8 mouse cellular contexts compared by ENCODE assay signal in the genomic region with DNA sequence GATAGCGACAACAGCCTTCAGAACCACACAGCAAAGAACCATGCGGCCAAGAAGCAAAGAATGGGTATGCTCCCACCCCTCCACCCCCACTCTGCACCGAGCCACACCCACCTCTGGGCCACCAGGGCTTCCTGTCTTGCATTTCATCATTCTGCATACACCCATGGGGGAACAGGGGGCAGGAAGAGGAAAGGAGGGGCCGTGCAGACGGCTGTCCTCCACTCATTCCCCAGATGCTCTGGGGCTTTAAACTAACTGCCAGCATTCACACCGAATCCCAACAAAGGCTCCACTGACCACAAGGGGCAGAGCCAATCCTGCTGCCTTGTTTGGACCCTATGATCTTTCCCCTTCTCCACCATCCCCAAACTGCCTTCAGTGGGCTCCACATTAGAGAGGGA. TPM values are rescaled to one million over a fixed set of nuclear protein-coding genes. Genes with fewer than 3 reads are reported as not detected.
DNase-seq lines count a peak whose midpoint lies in the region; ATAC-seq lines count a peak whose summit lies in the region.

No protein-coding gene starts in this region.

- peak overlapping the region; percentile 72 for H3K27ac ChIP-seq in forebrain, embryonic 10.5 days
- H3K27ac ChIP-seq in hindbrain, embryonic 12.5 days: peak overlapping the region; percentile 64
- peak overlapping the region; percentile 83 for H3K27ac ChIP-seq in lung, embryonic 16.5 days (ENCODE audit: low read length)

- 0 out of 2 replicates have a peak overlapping the region, but pooled peaks have one; percentile 4 for H3K9ac ChIP-seq in hindbrain, embryonic 12.5 days
- peak overlapping the region; percentile 40 for H3K9ac ChIP-seq in lung, embryonic 16.5 days (ENCODE audit: low read length)

- H3K4me1 ChIP-seq in forebrain, embryonic 10.5 days: peaks cover 82% of the 10 kb centered on the region
- peaks cover 55% of the 10 kb centered on the region for H3K4me1 ChIP-seq in hindbrain, embryonic 12.5 days
- H3K4me1 ChIP-seq in lung, embryonic 16.5 days (replicated peaks; ENCODE audit: control insufficient read depth, insufficient read depth, low read length): peaks cover 70% of the 10 kb centered on the region

- peaks cover 6% of the 10 kb centered on the region; the same call in 1 of the 2 replicates for H3K9me3 ChIP-seq in forebrain, embryonic 10.5 days
- 0 out of 2 replicates have a peak, but pooled peaks cover 5% of the 10 kb centered on the region for H3K9me3 ChIP-seq in hindbrain, embryonic 12.5 days (replicated peaks)
- no peaks in the 10 kb centered on the region for H3K9me3 ChIP-seq in lung, embryonic 16.5 days (ENCODE audit: control insufficient read depth, low read length)

- WGBS in forebrain, embryonic 10.5 days: 34% methylated on average over 6 of the region's 6 CpGs
- 19% methylated on average over 6 of the region's 6 CpGs for WGBS in hindbrain, embryonic 12.5 days
- 15% methylated on average over 6 of the region's 6 CpGs for WGBS in lung, embryonic 16.5 days

- H3K27me3 ChIP-seq in forebrain, embryonic 10.5 days (ENCODE audit: poor library complexity, severe bottlenecking): no peaks in the 10 kb centered on the region
- peaks cover 6% of the 10 kb centered on the region; the same call in 1 of the 2 replicates for H3K27me3 ChIP-seq in hindbrain, embryonic 12.5 days
- H3K27me3 ChIP-seq in lung, embryonic 16.5 days (ENCODE audit: control insufficient read depth, insufficient read depth, low read depth, low read length): no peaks in the 10 kb centered on the region

- peak overlapping the region; percentile 4; the same call in 1 of the 2 replicates for H3K4me3 ChIP-seq in forebrain, embryonic 10.5 days
- H3K4me3 ChIP-seq in hindbrain, embryonic 12.5 days: no peak overlapping the region
- H3K4me3 ChIP-seq in lung, embryonic 16.5 days (ENCODE audit: low read length): no peak overlapping the region

- H3K36me3 ChIP-seq in forebrain, embryonic 10.5 days (replicated peaks): peaks cover 50% of the 10 kb centered on the region
- peaks cover 18% of the 10 kb centered on the region for H3K36me3 ChIP-seq in hindbrain, embryonic 12.5 days
- H3K36me3 ChIP-seq in lung, embryonic 16.5 days (ENCODE audit: control insufficient read depth, insufficient read depth, low read length): no peaks in the 10 kb centered on the region

- DNase-seq in embryo, embryonic 10 days (ENCODE audit: low spot score): peak; percentile 42
- no peak for DNase-seq in embryo, embryonic 9.5 days (ENCODE audit: extremely low spot score)
- no peak for DNase-seq in forebrain, embryonic 10.5 days (ENCODE audit: extremely low spot score, low spot score)
- no peak for DNase-seq in left cerebral cortex, adult 11 months (ENCODE audit: low spot score)
- no peak for DNase-seq in urinary bladder, postnatal 25 days (ENCODE audit: low spot score)

- ATAC-seq in hindbrain, embryonic 12.5 days (ENCODE audit: low FRiP score): peak; percentile 10; the same call in 1 of the 2 replicates
- peak; percentile 27 for ATAC-seq in lung, embryonic 16.5 days (ENCODE audit: low read depth)
- ATAC-seq in neutrophil, adult 5-6 weeks (ENCODE audit: extremely low read depth, insufficient number of reproducible peaks, low FRiP score, poor library complexity, severe bottlenecking): peak; percentile 70

- peak overlapping the region; percentile 29; the same call in 1 of the 2 replicates for H3K4me2 ChIP-seq in hindbrain, embryonic 12.5 days (replicated peaks)
- H3K4me2 ChIP-seq in lung, embryonic 16.5 days (ENCODE audit: low read depth, low read length): peak overlapping the region; percentile 20

RNA-seq across cellular contexts. Expression of a gene that starts 10.9 kb away (rescaled TPM):
- 19.8 and 22.6 TPM in 2 replicates for polyA plus RNA-seq in forebrain, embryonic 10.5 days (2016; fragmentation: Nextera tagmentation; extraction: Ambion mirVana)
- polyA plus RNA-seq in hindbrain, embryonic 12.5 days (2016; fragmentation: Nextera tagmentation; extraction: Ambion mirVana): 15.0 and 17.7 TPM in 2 replicates
- polyA plus RNA-seq in lung, embryonic 16.5 days (2015; fragmentation: Nextera tagmentation; extraction: Ambion mirVana): 18.8 and 20.2 TPM in 2 replicates
- total RNA-seq in neutrophil, adult 5-6 weeks (2017): 283 and 312 TPM in 2 replicates

Comparison
In these comparisons a context has a peak if more than half of its experiments do, and no peak if none do; other contexts are left out.
1. ATAC-seq: peak in every context shown above with its lines; median percentile 70 in neutrophil, adult 5-6 weeks; 27 in lung, embryonic 16.5 days; 10 in hindbrain, embryonic 12.5 days.